Mouse (Mus musculus): ENCODE results near the gene Dnajb6.
"Not testable (repeated sequence)": the region's sequence is repeated elsewhere in the genome, so short reads cannot be mapped to it uniquely, and the experiment has no call there.

Gene Dnajb6

GRCm38 (mm10) chr5:29759318-29759717, 23.8 kb downstream of the Dnajb6 start:
- no peak for DNase-seq (ENCODE audit: low spot score)

GRCm38 (mm10) chr5:29770935-29771334, 35.4 kb downstream of the Dnajb6 start:
- DNase-seq (ENCODE audit: low spot score): no peak

- DNase-seq (ENCODE audit: low spot score): no peak
Measured at GRCm38 (mm10) chr5:29772038-29772437, 36.5 kb downstream of the Dnajb6 start.

GRCm38 (mm10) chr5:29772651-29773330, 37.3 kb downstream of the Dnajb6 start:
- no peak for DNase-seq (ENCODE audit: low spot score)

GRCm38 (mm10) chr5:29773460-29774150, 38.1 kb downstream of the Dnajb6 start:
- no peak for DNase-seq (ENCODE audit: low spot score)

GRCm38 (mm10) chr5:29775437-29775836, 39.9 kb downstream of the Dnajb6 start:
- DNase-seq (ENCODE audit: low spot score): no peak

GRCm38 (mm10) chr5:29778029-29778428, 42.5 kb downstream of the Dnajb6 start:
- no peak for DNase-seq (ENCODE audit: low spot score)

GRCm38 (mm10) chr5:29779733-29780132, 44.2 kb downstream of the Dnajb6 start:
- DNase-seq (ENCODE audit: low spot score): not testable (repeated sequence)

GRCm38 (mm10) chr5:29782261-29782660, 46.8 kb downstream of the Dnajb6 start:
- no peak for DNase-seq (ENCODE audit: low spot score)

GRCm38 (mm10) chr5:29784906-29785305, 49.4 kb downstream of the Dnajb6 start:
- DNase-seq (ENCODE audit: low spot score): not testable (repeated sequence)

GRCm38 (mm10) chr5:29785953-29786352, 50.5 kb downstream of the Dnajb6 start:
- DNase-seq (ENCODE audit: low spot score): not testable (repeated sequence)

GRCm38 (mm10) chr5:29794933-29795332, 59.4 kb downstream of the Dnajb6 start:
- not testable (repeated sequence) for DNase-seq (ENCODE audit: low spot score)

- DNase-seq (ENCODE audit: low spot score): no peak
Measured at GRCm38 (mm10) chr5:29808940-29809339, 73.5 kb downstream of the Dnajb6 start.

- not testable (repeated sequence) for DNase-seq (ENCODE audit: low spot score)
Measured at GRCm38 (mm10) chr5:29811377-29811921, 76.0 kb downstream of the Dnajb6 start.

- DNase-seq (ENCODE audit: low spot score): no peak
Measured at GRCm38 (mm10) chr5:29816523-29817242, 81.2 kb downstream of the Dnajb6 start.

GRCm38 (mm10) chr5:29817400-29817799, 81.9 kb downstream of the Dnajb6 start:
- no peak for DNase-seq (ENCODE audit: low spot score)

- no peak for DNase-seq (ENCODE audit: low spot score)
Measured at GRCm38 (mm10) chr5:29818287-29818686, 82.8 kb downstream of the Dnajb6 start.

GRCm38 (mm10) chr5:29824796-29825195, 89.3 kb downstream of the Dnajb6 start:
- peak; percentile 38 for DNase-seq (ENCODE audit: low spot score)

- no peak for DNase-seq (ENCODE audit: low spot score)
Measured at GRCm38 (mm10) chr5:29826780-29827179, 91.3 kb downstream of the Dnajb6 start.

- DNase-seq (ENCODE audit: low spot score): peak; percentile 3
Measured at GRCm38 (mm10) chr5:29842444-29843166, 107.1 kb downstream of the Dnajb6 start.

- DNase-seq (ENCODE audit: low spot score): no peak
Measured at GRCm38 (mm10) chr5:29845038-29845437, 109.5 kb downstream of the Dnajb6 start.

- DNase-seq (ENCODE audit: low spot score): no peak
Measured at GRCm38 (mm10) chr5:29847494-29847893, 112.0 kb downstream of the Dnajb6 start.

Data from left cerebral cortex, adult 11 months (tissue).